Mouse (Mus musculus) heart, embryonic 11.5 days (tissue): ENCODE measurements at regions not wholly inside any gene's neighbourhood (a gene's known extent, or its start where the extent isn't known, plus 50 kb on each side); places are given as distances from the start of the nearest gene placed in this dataset.

Experiments
- ATAC-seq: fragments of 200-750 bp; cut with Nextera tagmentation; replicated peaks from 2 replicates; pipeline ENCODE4 v1.8.0; 2017; ENCODE audit warnings: moderate library complexity; ENCODE audit not compliant: insufficient number of reproducible peaks, low FRiP score, low TSS enrichment
- H3K27ac ChIP-seq: fragments of 300-500 bp; sonication (generic); 2 replicates; pipeline ENCODE4 v1.5.1; 2014; ENCODE audit warnings: mild to moderate bottlenecking, low read depth, low read length
- H3K27me3 ChIP-seq: fragments of 300-500 bp; sonication (generic); 2 replicates; pipeline ENCODE4 v1.6.1; 2014; ENCODE audit warnings: mild to moderate bottlenecking, low read length, mixed read lengths; ENCODE audit not compliant: control insufficient read depth, insufficient read depth
- H3K36me3 ChIP-seq: fragments of 300-500 bp; sonication (generic); 2 replicates; pipeline ENCODE4 v1.6.1; 2014; ENCODE audit warnings: mild to moderate bottlenecking, low read length, moderate library complexity, mixed read lengths; ENCODE audit not compliant: control insufficient read depth, insufficient read depth
- H3K4me1 ChIP-seq: fragments of 300-500 bp; sonication (generic); 2 replicates; pipeline ENCODE4 v1.6.1; 2014; ENCODE audit warnings: low read length; ENCODE audit not compliant: control insufficient read depth, insufficient read depth
- H3K4me2 ChIP-seq: fragments of 300-500 bp; sonication (generic); 2 replicates; pipeline ENCODE4 v1.6.1; 2014; ENCODE audit warnings: mild to moderate bottlenecking, moderate library complexity
- H3K4me3 ChIP-seq: fragments of 300-500 bp; sonication (generic); 2 replicates; pipeline ENCODE4 v1.5.1; 2014; ENCODE audit warnings: low read depth, low read length
- H3K9ac ChIP-seq: fragments of 300-500 bp; sonication (generic); 2 replicates; pipeline ENCODE4 v1.6.1; 2014; ENCODE audit warnings: mild to moderate bottlenecking, low read depth, low read length, moderate library complexity
- H3K9me3 ChIP-seq: fragments of 300-500 bp; sonication (generic); replicated peaks from 2 replicates; pipeline ENCODE4 v1.6.1; 2016; ENCODE audit warnings: low read length; ENCODE audit not compliant: control insufficient read depth
- WGBS: fragments of 180-500 bp; shearing (Covaris S2); extraction: QIAGEN DNeasy Blood & Tissue Kit; methylation state at CpG from one replicate; pipeline ENCODE4 v1.1.7; 2014; ENCODE audit not compliant: insufficient replicate concordance; 5-methylcytosine and 5-hydroxymethylcytosine counted together

GRCm38 (mm10) chr16:95794281-95794727 lies 92.4 kb downstream of the Ets2 start:
- no peak for ATAC-seq
- Histone ChIP-seq H3K4me2 (no peak overlapping the region), H3K9me3 (no peaks in the 10 kb centered on the region), H3K4me3 (no peak overlapping the region), H3K27ac (no peak overlapping the region), H3K9ac (no peak overlapping the region), H3K27me3 (no peaks in the 10 kb centered on the region), H3K4me1 (no peaks in the 10 kb centered on the region), H3K36me3 (no peaks in the 10 kb centered on the region)
- 60% methylated on average over 10 of the region's 10 CpGs for WGBS

GRCm38 (mm10) chr16:95790691-95791090 lies 88.8 kb downstream of the Ets2 start:
- no peaks in the 10 kb centered on the region for H3K36me3 ChIP-seq
- WGBS = 69% methylated on average over 4 of the region's 4 CpGs
- H3K4me2 ChIP-seq = no peak overlapping the region
- H3K9ac ChIP-seq = no peak overlapping the region
- no peaks in the 10 kb centered on the region for H3K4me1 ChIP-seq
- H3K4me3 ChIP-seq = no peak overlapping the region
- H3K27me3 ChIP-seq = no peaks in the 10 kb centered on the region
- no peaks in the 10 kb centered on the region for H3K9me3 ChIP-seq
- ATAC-seq = no peak
- no peak overlapping the region for H3K27ac ChIP-seq

DNA sequence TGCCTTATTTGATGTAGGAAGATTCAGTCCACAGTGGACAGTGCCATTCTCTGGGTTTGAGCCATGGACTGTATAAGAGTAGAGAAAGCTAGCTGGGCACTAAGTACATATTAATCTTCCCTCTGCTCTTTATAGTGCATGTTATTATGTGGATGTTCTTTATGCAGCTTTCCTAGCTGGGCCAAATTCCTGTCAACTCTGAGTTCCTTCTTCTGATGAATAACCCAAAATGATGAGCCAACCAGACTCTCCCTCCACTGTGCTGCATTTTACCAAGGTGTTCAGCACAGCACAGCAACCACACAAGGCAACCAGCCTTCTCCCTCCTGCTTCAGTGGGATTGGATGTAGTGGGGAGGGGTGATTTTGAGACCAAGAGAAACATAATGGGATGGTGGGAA lies 87.7 kb downstream of the Ets2 start:
- no peak overlapping the region for H3K9ac ChIP-seq
- H3K9me3 ChIP-seq = no peaks in the 10 kb centered on the region
- H3K4me1 ChIP-seq = no peaks in the 10 kb centered on the region
- no peaks in the 10 kb centered on the region for H3K27me3 ChIP-seq
- H3K4me2 ChIP-seq = no peak overlapping the region
- no peak overlapping the region for H3K4me3 ChIP-seq
- ATAC-seq = no peak
- H3K27ac ChIP-seq = no peak overlapping the region
- no peaks in the 10 kb centered on the region for H3K36me3 ChIP-seq

DNA sequence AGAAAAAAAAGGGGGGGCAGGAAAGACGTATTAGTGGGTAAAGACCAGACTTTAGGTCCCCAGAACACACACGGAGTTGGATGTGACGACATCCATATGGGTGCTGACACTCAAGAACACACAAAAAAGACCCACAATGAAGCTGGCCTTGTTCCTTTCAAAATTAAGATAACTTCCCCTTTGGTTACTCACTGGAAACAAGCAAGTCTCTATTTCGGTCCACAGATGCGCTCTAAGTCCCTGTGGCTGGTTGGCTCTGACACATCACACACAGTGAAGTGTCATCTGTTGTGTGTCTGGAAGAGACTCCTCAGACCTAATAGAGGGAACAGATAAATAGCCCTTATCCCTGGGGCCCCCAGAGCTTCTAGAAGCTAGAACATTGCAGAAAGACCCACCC lies 79.8 kb downstream of the Ets2 start:
- H3K9ac ChIP-seq = no peak overlapping the region
- H3K36me3 ChIP-seq = no peaks in the 10 kb centered on the region
- H3K9me3 ChIP-seq = no peaks in the 10 kb centered on the region
- 75% methylated on average over 5 of the region's 5 CpGs for WGBS
- no peak for ATAC-seq
- no peaks in the 10 kb centered on the region for H3K27me3 ChIP-seq
- H3K4me1 ChIP-seq = no peaks in the 10 kb centered on the region
- no peak overlapping the region for H3K4me3 ChIP-seq
- H3K4me2 ChIP-seq = no peak overlapping the region
- H3K27ac ChIP-seq = no peak overlapping the region

DNA sequence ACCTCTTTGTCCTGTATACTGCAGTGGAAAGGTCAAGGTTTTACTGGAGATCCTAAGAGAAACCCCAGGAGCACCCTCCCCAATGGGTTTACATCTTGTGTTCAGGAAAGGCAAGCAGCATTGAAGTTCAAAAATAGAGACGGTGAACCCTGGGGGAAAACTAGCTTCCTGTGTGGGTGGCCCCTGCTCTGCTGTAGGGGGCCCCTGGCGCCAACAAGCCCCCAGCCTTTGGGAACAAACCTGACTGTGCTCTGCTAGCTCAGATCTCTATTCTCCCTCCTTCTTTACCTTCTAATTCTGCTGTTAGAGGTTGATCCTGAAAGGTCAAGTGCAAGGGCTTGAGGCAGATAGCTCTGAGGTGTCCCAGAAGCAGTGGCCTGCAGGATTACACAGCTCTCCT lies 78.6 kb downstream of the Ets2 start:
- 61% methylated on average over 2 of the region's 2 CpGs for WGBS
- H3K9ac ChIP-seq = no peak overlapping the region

GRCm38 (mm10) chr16:95778845-95779722 lies 77.2 kb downstream of the Ets2 start:
- no peaks in the 10 kb centered on the region for H3K36me3 ChIP-seq
- 0 out of 2 replicates have a peak, but pooled peaks cover 3% of the 10 kb centered on the region for H3K9me3 ChIP-seq
- no peak overlapping the region for H3K4me3 ChIP-seq
- H3K9ac ChIP-seq = no peak overlapping the region
- 0 out of 2 replicates have a peak, but pooled peaks cover 3% of the 10 kb centered on the region for H3K4me1 ChIP-seq
- no peak for ATAC-seq
- WGBS = 78% methylated on average over 6 of the region's 6 CpGs
- H3K4me2 ChIP-seq = no peak overlapping the region
- no peaks in the 10 kb centered on the region for H3K27me3 ChIP-seq
- no peak overlapping the region for H3K27ac ChIP-seq

More for the DNA sequence above, 78.6 kb downstream of the Ets2 start:
- Histone ChIP-seq H3K27me3 (no peaks in the 10 kb centered on the region), H3K4me1 (0 out of 2 replicates have a peak, but pooled peaks cover 2% of the 10 kb centered on the region), H3K9me3 (no peaks in the 10 kb centered on the region), H3K36me3 (no peaks in the 10 kb centered on the region), H3K4me3 (no peak overlapping the region), H3K4me2 (no peak overlapping the region), H3K27ac (no peak overlapping the region)
- no peak for ATAC-seq

- Histone ChIP-seq H3K4me2 (no peak overlapping the region), H3K4me3 (no peak overlapping the region), H3K27me3 (peaks cover 2% of the 10 kb centered on the region; the same call in 1 of the 2 replicates), H3K36me3 (no peaks in the 10 kb centered on the region), H3K27ac (no peak overlapping the region), H3K4me1 (0 out of 2 replicates have a peak, but pooled peaks cover 3% of the 10 kb centered on the region), H3K9ac (no peak overlapping the region), H3K9me3 (0 out of 2 replicates have a peak, but pooled peaks cover 3% of the 10 kb centered on the region)
- WGBS = 78% methylated on average over 4 of the region's 4 CpGs
- no peak for ATAC-seq
Measured at GRCm38 (mm10) chr16:95778173-95778572, 76.3 kb downstream of the Ets2 start.

DNA sequence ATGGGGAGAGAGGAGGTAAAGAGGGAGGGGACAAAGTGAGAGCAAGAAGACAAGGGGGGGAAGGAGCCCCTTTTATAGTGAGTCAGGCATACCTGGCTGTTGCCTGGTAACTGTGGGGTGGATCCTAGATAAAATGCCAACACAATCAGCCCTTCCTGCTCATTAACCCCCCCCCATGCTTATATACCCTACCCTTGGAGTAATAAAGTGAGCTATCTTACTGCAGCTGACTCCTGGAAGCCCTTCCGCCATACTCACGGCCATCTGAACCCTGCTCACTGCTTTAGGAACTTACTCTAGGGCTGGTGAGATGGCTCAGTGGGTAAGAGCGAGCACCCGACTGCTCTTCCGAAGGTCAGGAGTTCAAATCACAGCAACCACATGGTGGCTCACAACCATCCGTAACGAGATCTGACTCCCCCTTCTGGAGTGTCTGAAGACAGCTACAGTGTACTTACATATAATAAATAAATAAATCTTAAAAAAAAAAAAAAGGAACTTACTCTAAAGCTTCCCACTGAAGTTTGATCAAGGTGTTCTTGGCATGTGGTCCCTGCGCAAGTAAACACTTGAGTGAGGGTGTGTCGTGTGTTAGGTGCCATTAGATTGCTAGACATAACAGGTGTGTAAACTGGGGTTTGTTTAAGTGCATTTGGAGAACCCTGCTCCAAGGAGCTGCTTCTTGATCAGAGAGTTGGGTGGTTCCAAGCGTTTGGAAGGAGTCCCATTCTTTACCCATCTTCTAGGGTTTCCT lies 74.9 kb downstream of the Ets2 start:
- no peak overlapping the region for H3K27ac ChIP-seq
- H3K4me2 ChIP-seq = no peak overlapping the region
- H3K4me3 ChIP-seq = no peak overlapping the region
- peaks cover 3% of the 10 kb centered on the region for H3K27me3 ChIP-seq
- H3K9ac ChIP-seq = no peak overlapping the region
- 86% methylated on average over 10 of the region's 10 CpGs for WGBS
- 0 out of 2 replicates have a peak, but pooled peaks cover 3% of the 10 kb centered on the region for H3K4me1 ChIP-seq
- H3K9me3 ChIP-seq = 0 out of 2 replicates have a peak, but pooled peaks cover 3% of the 10 kb centered on the region
- no peaks in the 10 kb centered on the region for H3K36me3 ChIP-seq
- no peak for ATAC-seq
